Mouse (Mus musculus): ENCODE data around the gene Ap1s2. TPM values are rescaled to one million over a fixed set of nuclear protein-coding genes. Genes with fewer than 3 reads are reported as not detected.

Gene Ap1s2
- total RNA-seq (2021): 10 to 100 TPM; 16.9 to 22.8 TPM

GRCm38 (mm10) chrX:163908337-163909250 lies at the start of gene Ap1s2:
TSS of gene Ap1s2 (plus strand) at chrX:163909017.
- intact Hi-C loops (cut with DNase I): loop anchor here (5.0 kb wide), 1 partner anchor 81 kb away; no protein-coding TSS in a partner anchor
- peak; percentile 92 for DNase-seq (ENCODE audit: low spot score)

GRCm38 (mm10) chrX:163867711-163868379 lies 41.0 kb upstream of the Ap1s2 start:
- no peak for DNase-seq (ENCODE audit: low spot score)
- intact Hi-C loops (cut with DNase I): no loop called here

GRCm38 (mm10) chrX:163868659-163869278 lies 40.0 kb upstream of the Ap1s2 start:
- intact Hi-C loops (cut with DNase I): no loop called here
- no peak for DNase-seq (ENCODE audit: low spot score)

GRCm38 (mm10) chrX:163875932-163876331 lies 32.9 kb upstream of the Ap1s2 start:
- intact Hi-C loops (cut with DNase I): no loop called here

GRCm38 (mm10) chrX:163876636-163877035 lies 32.2 kb upstream of the Ap1s2 start:
- DNase-seq (ENCODE audit: low spot score): no peak
- intact Hi-C loops (cut with DNase I): no loop called here

More at GRCm38 (mm10) chrX:163875932-163876331, 32.9 kb upstream of the Ap1s2 start:
- no peak for DNase-seq (ENCODE audit: low spot score)

GRCm38 (mm10) chrX:163879039-163879438 lies 29.8 kb upstream of the Ap1s2 start:
- DNase-seq (ENCODE audit: low spot score): no peak
- intact Hi-C loops (cut with DNase I): no loop called here

GRCm38 (mm10) chrX:163879461-163879860 lies 29.4 kb upstream of the Ap1s2 start:
- DNase-seq (ENCODE audit: low spot score): no peak
- intact Hi-C loops (cut with DNase I): no loop called here

GRCm38 (mm10) chrX:163885539-163885981 lies 23.3 kb upstream of the Ap1s2 start:
- DNase-seq (ENCODE audit: low spot score): no peak
- intact Hi-C loops (cut with DNase I): no loop called here

- DNase-seq (ENCODE audit: low spot score): no peak
- intact Hi-C loops (cut with DNase I): no loop called here
Measured at GRCm38 (mm10) chrX:163897354-163897753, 11.5 kb upstream of the Ap1s2 start.

GRCm38 (mm10) chrX:163899431-163900020 lies 9.3 kb upstream of the Ap1s2 start:
- intact Hi-C loops (cut with DNase I): no loop called here

GRCm38 (mm10) chrX:163906861-163907260 lies 2.0 kb upstream of the Ap1s2 start:
- intact Hi-C loops (cut with DNase I): loop anchor here (5.0 kb wide), 1 partner anchor 80 kb away; no protein-coding TSS in a partner anchor
- no peak for DNase-seq (ENCODE audit: low spot score)

More at GRCm38 (mm10) chrX:163899431-163900020, 9.3 kb upstream of the Ap1s2 start:
- DNase-seq (ENCODE audit: low spot score): no peak

- intact Hi-C loops (cut with DNase I): loop anchor here (5.0 kb wide), 1 partner anchor 81 kb away; no protein-coding TSS in a partner anchor
- DNase-seq (ENCODE audit: low spot score): no peak
Measured at GRCm38 (mm10) chrX:163908003-163908336, 847 bp upstream of the Ap1s2 start.

- intact Hi-C loops (cut with DNase I): loop anchor here (5.0 kb wide), 1 partner anchor 82 kb away; no protein-coding TSS in a partner anchor
- DNase-seq (ENCODE audit: low spot score): peak; percentile 11
Measured at GRCm38 (mm10) chrX:163909381-163909780, 564 bp downstream of the Ap1s2 start.

GRCm38 (mm10) chrX:163912791-163913190 lies 4.0 kb downstream of the Ap1s2 start:
- DNase-seq (ENCODE audit: low spot score): no peak
- intact Hi-C loops (cut with DNase I): no loop called here

- DNase-seq (ENCODE audit: low spot score): no peak
- intact Hi-C loops (cut with DNase I): no loop called here
Measured at GRCm38 (mm10) chrX:163929550-163929949, 20.7 kb downstream of the Ap1s2 start.

- DNase-seq (ENCODE audit: low spot score): no peak
- intact Hi-C loops (cut with DNase I): no loop called here
Measured at GRCm38 (mm10) chrX:163934731-163935130, 25.9 kb downstream of the Ap1s2 start.

GRCm38 (mm10) chrX:163938587-163938986 lies 29.8 kb downstream of the Ap1s2 start:
- DNase-seq (ENCODE audit: low spot score): peak; percentile 16

GRCm38 (mm10) chrX:163944381-163944780 lies 35.6 kb downstream of the Ap1s2 start:
- DNase-seq (ENCODE audit: low spot score): no peak
- intact Hi-C loops (cut with DNase I): no loop called here

More at GRCm38 (mm10) chrX:163938587-163938986, 29.8 kb downstream of the Ap1s2 start:
- intact Hi-C loops (cut with DNase I): no loop called here

GRCm38 (mm10) chrX:163951618-163952017 lies 42.8 kb downstream of the Ap1s2 start:
- DNase-seq (ENCODE audit: low spot score): no peak
- intact Hi-C loops (cut with DNase I): loop anchor here (10.0 kb wide), 1 partner anchor 113 kb away; no protein-coding TSS in a partner anchor

GRCm38 (mm10) chrX:163957381-163957780 lies 48.6 kb downstream of the Ap1s2 start:
- intact Hi-C loops (cut with DNase I): loop anchor here (5.0 to 10.0 kb wide), 2 partner anchors 50 to 107 kb away; no protein-coding TSS in a partner anchor
- DNase-seq (ENCODE audit: low spot score): no peak
